Mouse (Mus musculus) frontal cortex, adult 2 months (tissue): ENCODE measurements at regions not wholly inside any gene's neighbourhood (a gene's known extent, or its start where the extent isn't known, plus 50 kb on each side); places are given as distances from the start of the nearest gene placed in this dataset.

ENCODE experiments used
- DNase-seq, 2 experiments: peaks; one replicate each; pipeline ENCODE4 v3.0.0; 2022; ENCODE audit warnings: low spot score in 1 of 2; ENCODE audit errors: extremely low spot score in 1 of 2

GRCm38 (mm10) chr3:35101951-35102350, 451.7 kb downstream of the Sox2 start:
- no peak for DNase-seq

GRCm38 (mm10) chr3:35102715-35103591, 452.7 kb downstream of the Sox2 start:
- DNase-seq: peak; percentile 31 to 89

GRCm38 (mm10) chr3:35104884-35105283, 454.7 kb downstream of the Sox2 start:
- DNase-seq: no peak

- no peak for DNase-seq
Observed at GRCm38 (mm10) chr3:35106097-35106496, 455.9 kb downstream of the Sox2 start.

GRCm38 (mm10) chr3:35133477-35133876, 483.3 kb downstream of the Sox2 start:
- no peak for DNase-seq

GRCm38 (mm10) chr3:35141500-35142220, 491.5 kb downstream of the Sox2 start:
- DNase-seq: peak in 1 of 2 experiments; percentile 7

DNA sequence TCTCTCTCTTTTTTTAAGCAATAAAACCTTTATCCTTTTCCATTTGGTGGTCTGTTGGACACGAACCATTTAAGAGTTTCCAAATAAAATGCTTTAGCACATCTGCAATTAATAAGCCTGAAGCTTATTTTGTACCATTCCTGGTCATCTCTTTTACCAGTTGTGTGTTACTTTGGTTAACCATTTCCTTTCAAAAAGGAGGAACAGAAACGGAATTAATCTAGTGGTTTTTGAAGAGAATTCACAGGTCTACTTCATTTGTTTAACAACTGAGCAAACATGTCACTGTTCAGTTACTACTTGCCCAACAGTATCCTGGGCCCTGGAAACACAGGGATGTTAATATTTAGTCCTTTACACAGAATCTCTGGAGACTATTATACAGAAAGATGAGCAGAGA, 492.5 kb downstream of the Sox2 start:
- DNase-seq: no peak

GRCm38 (mm10) chr3:35145569-35145968, 495.4 kb downstream of the Sox2 start:
- DNase-seq: no peak

GRCm38 (mm10) chr3:35146681-35147080, 496.5 kb downstream of the Sox2 start:
- DNase-seq: no peak

DNA sequence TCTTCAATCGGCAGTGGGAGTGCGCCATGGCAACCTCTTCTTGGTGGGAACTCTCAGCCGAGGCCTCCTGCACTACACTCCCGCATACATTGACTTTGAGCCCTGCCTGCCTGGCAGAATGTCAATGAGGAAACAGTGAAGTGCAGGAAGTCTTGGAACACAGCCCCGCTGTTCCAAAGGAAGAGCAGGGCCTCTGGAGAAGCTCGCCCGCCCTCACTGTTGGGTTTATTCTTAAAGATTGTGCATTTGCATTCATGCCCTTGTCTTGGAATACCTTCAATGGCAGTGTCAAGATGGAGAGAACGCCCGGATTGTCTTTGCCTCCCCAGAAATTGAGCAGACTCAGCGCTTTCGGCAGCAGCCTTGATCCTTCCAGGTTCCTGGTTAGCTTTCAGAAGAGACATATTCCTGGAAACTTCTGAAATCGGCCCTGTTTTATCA, 499.1 kb downstream of the Sox2 start:
- peak; percentile 15 to 64 for DNase-seq

DNA sequence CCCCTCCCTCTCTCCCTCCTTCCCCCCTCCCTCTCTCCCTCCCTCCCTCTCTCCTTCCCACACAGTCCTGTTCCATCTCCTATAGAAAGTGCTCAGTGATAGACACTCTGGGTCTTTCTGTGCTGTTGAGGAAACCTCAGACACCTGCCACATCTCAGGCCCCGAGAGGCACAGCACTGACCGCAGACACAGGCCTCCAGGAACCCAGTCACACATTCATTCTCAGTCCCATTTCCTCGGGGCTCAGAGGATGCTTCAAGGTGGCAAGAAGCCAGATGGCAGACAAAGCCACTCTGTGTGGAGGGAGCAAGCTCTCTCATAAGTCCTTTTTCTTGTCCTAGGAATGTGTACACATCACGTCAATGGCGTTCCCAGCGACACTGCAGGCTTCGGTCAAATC, 502.0 kb downstream of the Sox2 start:
- no peak for DNase-seq

DNA sequence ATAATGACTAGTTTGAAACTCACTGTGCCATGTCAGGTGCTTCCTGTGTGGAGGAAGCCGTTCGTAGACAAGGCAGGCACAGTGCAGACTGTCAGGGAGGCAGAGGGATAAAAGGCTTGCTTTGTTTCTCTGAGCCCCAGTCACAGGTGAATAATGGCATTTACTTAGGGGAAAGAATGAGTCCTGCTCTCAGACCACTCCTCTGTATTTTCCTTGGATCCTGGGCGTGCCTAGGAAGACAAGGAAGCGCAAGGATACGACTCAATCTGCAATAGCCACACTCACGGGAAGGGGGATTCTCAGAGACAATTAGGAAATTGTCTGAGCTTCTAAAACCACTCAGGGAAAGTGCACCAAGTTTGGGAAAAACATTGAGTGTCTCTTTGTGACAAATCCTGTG, 504.1 kb downstream of the Sox2 start:
- no peak for DNase-seq

DNA sequence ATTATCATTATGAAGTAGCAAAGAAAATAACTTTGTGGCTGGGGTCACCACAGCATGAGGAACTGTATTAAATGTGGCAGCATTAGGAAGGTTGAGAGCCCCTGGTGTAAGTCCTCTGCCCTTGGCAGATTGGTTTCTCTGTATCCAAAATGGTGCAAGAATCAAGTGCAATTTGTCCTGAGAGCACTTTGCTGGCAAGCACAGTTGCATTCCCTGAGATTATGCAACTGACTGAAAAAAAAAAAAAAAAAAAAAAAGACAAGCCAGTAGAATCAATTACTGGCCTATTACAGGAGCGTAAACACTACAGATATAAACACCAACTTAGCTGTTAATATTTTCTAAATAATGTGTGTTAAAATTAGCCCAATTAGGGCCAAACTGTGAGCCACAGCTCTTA, 518.5 kb downstream of the Sox2 start:
- no peak for DNase-seq

DNA sequence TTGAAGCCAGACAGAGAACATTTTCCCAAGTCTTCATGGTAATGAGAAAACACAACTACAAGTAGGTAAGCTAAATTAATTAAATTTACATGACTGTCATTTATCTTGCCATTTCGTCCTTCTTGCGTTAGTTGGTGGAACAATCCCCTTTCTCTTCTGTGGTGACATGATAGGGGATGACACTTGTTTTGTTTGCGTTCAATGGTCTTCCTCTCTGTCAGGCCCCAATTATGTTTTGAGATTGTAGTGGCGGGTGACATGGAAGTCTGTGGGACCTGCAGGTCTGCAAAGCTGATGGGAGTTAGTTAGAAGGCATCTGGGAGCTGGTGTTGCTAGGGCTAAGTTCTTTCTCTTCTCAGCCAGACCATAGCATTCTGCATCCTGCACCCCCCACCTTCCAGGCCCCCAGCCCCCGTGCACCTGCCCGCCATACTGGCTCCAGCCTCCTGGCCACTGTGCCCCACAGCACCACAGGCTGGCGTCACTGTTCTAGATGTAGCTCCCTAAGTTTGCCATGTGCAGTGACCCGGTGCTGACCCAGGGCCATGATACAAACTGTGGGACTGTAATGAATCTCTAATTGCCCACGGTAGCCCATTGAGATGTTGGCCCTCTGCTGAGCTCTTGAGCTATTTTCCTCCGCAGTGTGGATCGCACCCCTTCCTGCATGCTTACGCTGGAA, 528.7 kb downstream of the Sox2 start:
- DNase-seq: no peak

- DNase-seq: no peak
Observed at GRCm38 (mm10) chr3:35208526-35208925, 545.4 kb upstream of the Atp11b start.

GRCm38 (mm10) chr3:35219394-35219793, 534.5 kb upstream of the Atp11b start:
- DNase-seq: no peak

DNA sequence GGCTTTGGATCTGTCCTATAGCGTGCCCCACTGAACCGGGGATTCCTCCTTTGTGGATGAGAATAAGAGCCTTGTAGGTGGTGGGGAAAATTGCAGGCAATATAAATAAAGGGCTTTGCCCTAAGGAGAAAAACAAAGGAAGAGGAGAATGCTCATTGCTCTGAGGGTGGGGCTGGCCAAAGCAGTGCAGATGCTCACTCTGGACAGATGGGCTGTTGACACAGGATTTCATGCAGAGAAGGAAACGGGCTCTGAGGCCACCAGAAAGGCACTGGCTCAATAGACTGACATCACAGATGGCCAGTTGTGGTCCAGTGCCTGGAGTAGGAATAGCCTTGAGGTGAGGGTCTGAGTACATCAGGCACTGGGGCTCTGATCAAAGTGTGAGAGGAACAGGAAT, 532.7 kb upstream of the Atp11b start:
- no peak for DNase-seq

DNA sequence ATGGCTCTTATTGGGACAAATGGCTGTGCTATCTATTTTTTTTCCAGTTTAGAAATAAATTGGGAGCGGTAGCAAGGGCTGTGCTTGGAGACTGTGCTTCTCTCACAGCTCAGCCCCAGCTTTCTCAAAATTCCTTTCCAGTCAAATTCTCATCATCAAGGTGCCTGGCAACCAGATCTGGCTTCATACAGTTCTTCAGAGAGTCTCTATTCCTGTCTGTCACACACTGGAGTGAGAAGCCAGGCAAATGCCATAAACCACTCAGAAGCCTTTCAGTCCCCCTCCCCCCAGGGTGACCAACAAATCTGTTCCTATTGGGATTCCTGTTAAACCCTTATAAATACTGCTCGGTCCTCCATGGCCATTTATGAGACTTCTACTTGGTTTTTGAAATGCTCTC, 531.7 kb upstream of the Atp11b start:
- no peak for DNase-seq

- DNase-seq: peak in 1 of 2 experiments; percentile 30
Observed at GRCm38 (mm10) chr3:35225051-35225701, 528.7 kb upstream of the Atp11b start.

GRCm38 (mm10) chr3:35225774-35226365, 528.0 kb upstream of the Atp11b start:
- no peak for DNase-seq
